Mouse (Mus musculus) liver, adult 2 months (tissue): ENCODE measurements around the gene Myh10.

ENCODE experiments used
- CTCF ChIP-seq: fragments of 200-500 bp; IDR thresholded peaks from 2 replicates; pipeline ENCODE4 v1.5.1; 2011; ENCODE audit warnings: low read depth, low read length, control low read depth
- POLR2A ChIP-seq: fragments of 200-500 bp; IDR thresholded peaks from 2 replicates; pipeline ENCODE4 v1.6.1; 2011; ENCODE audit warnings: low read length, control low read depth; ENCODE audit not compliant: insufficient read depth; ENCODE audit errors: extremely low read depth

DNA sequence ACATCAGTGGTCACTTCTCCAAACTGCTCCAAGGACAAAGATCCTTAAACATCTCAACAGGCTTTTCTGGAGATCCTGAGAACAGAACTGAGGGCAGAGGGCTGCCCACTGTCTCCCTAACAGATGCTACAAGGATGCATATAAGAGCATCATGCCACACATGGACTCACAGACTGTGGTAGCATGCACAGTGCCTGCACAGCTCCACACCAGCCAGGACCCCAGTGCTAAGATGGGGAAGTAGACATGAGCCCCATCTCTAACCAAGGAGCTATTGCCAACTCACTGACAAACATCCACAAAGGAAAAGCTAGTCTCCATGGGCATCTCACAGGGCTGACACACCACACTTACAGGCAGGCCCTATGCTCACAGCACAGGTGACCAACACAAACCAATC is 142.2 kb downstream of the Myh10 start:
- TF ChIP-seq POLR2A (no peak), CTCF (no peak)
